Comparison of ENCODE assay signal across 17 mouse cellular contexts in genomic region chr13:38565245-38565644, GRCm38 (mm10). TPM values are rescaled to one million over a fixed set of nuclear protein-coding genes. Genes with fewer than 3 reads are reported as not detected.
DNase-seq lines count a peak whose midpoint lies in the region; ATAC-seq and TF ChIP-seq lines count a peak whose summit lies in the region.
"Had no signal": no experiment of that assay in that cellular context is flagged by ENCODE, and none has a peak within 500 bp of the region (broad histone marks: within the 10 kb centered on the region; RNA-seq: fewer than 3 reads in every experiment).

No protein-coding gene starts in this region.

- no peaks in the 10 kb centered on the region for H3K9me3 ChIP-seq in heart, embryonic 10.5 days
- H3K9me3 ChIP-seq in kidney, embryonic 16.5 days (ENCODE audit: low read length) = peaks cover 4% of the 10 kb centered on the region; the same call in 1 of the 2 replicates
- H3K9me3 ChIP-seq: embryonic facial prominence, embryonic 10.5 days had no signal

- H3K4me3 ChIP-seq in heart, embryonic 10.5 days = no peak overlapping the region
- no peak overlapping the region for H3K4me3 ChIP-seq in heart, adult 2 months
- no peak overlapping the region for H3K4me3 ChIP-seq in kidney, embryonic 16.5 days (ENCODE audit: low read length)
- H3K4me3 ChIP-seq: embryonic facial prominence, embryonic 10.5 days; hindbrain, embryonic 13.5 days had no signal

- TF ChIP-seq EP300 in heart, adult 2 months (IDR thresholded peaks at IDR 0.05; ENCODE audit: insufficient read depth, low read depth, low read length) = no peak

- peak; percentile 10 for DNase-seq in heart, embryonic 10.5 days (ENCODE audit: low spot score)
- DNase-seq in heart, adult 2 months = no peak
- DNase-seq in kidney, adult 8-10 months = peak; percentile 30 to 50
- peak; percentile 25 to 57 for DNase-seq in kidney, postnatal 36 days
- peak; percentile 14 for DNase-seq in yolk sac, embryonic 10.5 days (ENCODE audit: low spot score)
- DNase-seq in spleen, postnatal 14 days (ENCODE audit: low spot score in 2 of 2) = no peak
- DNase-seq: adrenal gland, adult 2 months; adrenal gland, postnatal 25 days; cerebellum, adult 18-20 months; cerebellum, adult 9-11 months; gastrocnemius, postnatal 14 days; heart, postnatal 14 days had no signal

- H3K9ac ChIP-seq in heart, adult 2 months (ENCODE audit: low read depth, low read length) = no peak overlapping the region
- H3K9ac ChIP-seq in kidney, embryonic 16.5 days (replicated peaks; ENCODE audit: low read length) = no peak overlapping the region
- H3K9ac ChIP-seq: hindbrain, embryonic 13.5 days had no signal

- H3K36me3 ChIP-seq in heart, embryonic 10.5 days = no peaks in the 10 kb centered on the region
- no peaks in the 10 kb centered on the region for H3K36me3 ChIP-seq in heart, adult 2 months (ENCODE audit: control insufficient read depth, insufficient read depth, low read length)
- no peaks in the 10 kb centered on the region for H3K36me3 ChIP-seq in kidney, embryonic 16.5 days (ENCODE audit: insufficient read depth, low read length)
- H3K36me3 ChIP-seq: embryonic facial prominence, embryonic 10.5 days; hindbrain, embryonic 13.5 days had no signal

- ATAC-seq in kidney, embryonic 16.5 days (ENCODE audit: low FRiP score, low TSS enrichment) = no peak
- ATAC-seq: forebrain, embryonic 14.5 days; hindbrain, postnatal 0 days had no signal

- WGBS in heart, embryonic 10.5 days = 70% methylated on average over 4 of the region's 4 CpGs
- whole genome bisulfite sequencing in heart, adult 2 months = 77% methylated on average over 4 of the region's 4 CpGs
- WGBS in kidney, embryonic 16.5 days = 70% methylated on average over 4 of the region's 4 CpGs

- intact Hi-C loops in heart, adult 2 months (cut with DNase I) = no loop called here

- H3K27me3 ChIP-seq in heart, embryonic 10.5 days (ENCODE audit: insufficient read depth, poor library complexity, severe bottlenecking) = no peaks in the 10 kb centered on the region
- H3K27me3 ChIP-seq in heart, adult 2 months (ENCODE audit: control insufficient read depth, insufficient read depth, low read length) = no peaks in the 10 kb centered on the region
- H3K27me3 ChIP-seq in kidney, embryonic 16.5 days (ENCODE audit: insufficient read depth, low read length) = no peaks in the 10 kb centered on the region
- H3K27me3 ChIP-seq: hindbrain, embryonic 13.5 days had no signal

- no peak for TF ChIP-seq POLR2A in heart, adult 2 months (IDR thresholded peaks at IDR 0.05; ENCODE audit: insufficient read depth, low read depth, low read length)

- no peak overlapping the region for H3K27ac ChIP-seq in heart, embryonic 10.5 days
- H3K27ac ChIP-seq in heart, adult 2 months = no peak overlapping the region
- H3K27ac ChIP-seq in kidney, embryonic 16.5 days (ENCODE audit: low read length) = no peak overlapping the region
- H3K27ac ChIP-seq: embryonic facial prominence, embryonic 10.5 days; hindbrain, embryonic 13.5 days; hindbrain, postnatal 0 days had no signal

- H3K4me2 ChIP-seq in kidney, embryonic 16.5 days (replicated peaks; ENCODE audit: low read depth, low read length) = no peak overlapping the region
- H3K4me2 ChIP-seq: hindbrain, embryonic 13.5 days had no signal

- TF ChIP-seq CTCF in heart, adult 2 months (IDR thresholded peaks at IDR 0.05) = no peak

- H3K79me2 ChIP-seq in heart, adult 2 months (replicated peaks; ENCODE audit: control insufficient read depth, insufficient read depth, low read length) = no peaks in the 10 kb centered on the region

- H3K4me1 ChIP-seq in heart, embryonic 10.5 days = no peaks in the 10 kb centered on the region
- peaks cover 2% of the 10 kb centered on the region; the same call in 1 of the 2 replicates for H3K4me1 ChIP-seq in heart, adult 2 months (ENCODE audit: control insufficient read depth, insufficient read depth, low read length)
- H3K4me1 ChIP-seq in kidney, embryonic 16.5 days (ENCODE audit: insufficient read depth, low read length) = no peaks in the 10 kb centered on the region
- H3K4me1 ChIP-seq: embryonic facial prominence, embryonic 10.5 days; hindbrain, embryonic 13.5 days had no signal

RNA-seq across cellular contexts. Expression of gene Txndc5, which starts 36.6 kb away (rescaled TPM):
- polyA plus RNA-seq in heart, embryonic 10.5 days (2016; fragmentation: Nextera tagmentation; extraction: Ambion mirVana) = 242 and 256 TPM in 2 replicates
- 10 to 100 TPM; 29.7 to 34.7 TPM for total RNA-seq in heart, adult 2 months (2021)
- 39.5 and 43.0 TPM in 2 replicates for polyA plus RNA-seq in heart, adult 2 months (2012; rRNA removed)
- 301 and 313 TPM in 2 replicates for polyA plus RNA-seq in kidney, embryonic 16.5 days (2015; fragmentation: Nextera tagmentation; extraction: Ambion mirVana)

Comparison
In these comparisons a context has a peak if more than half of its experiments do, and no peak if none do; other contexts are left out.
1. DNase-seq: peak in heart, embryonic 10.5 days (single experiment), kidney, adult 8-10 months (2 of 2), kidney, postnatal 36 days (2 of 2) and yolk sac, embryonic 10.5 days (single experiment); none in heart, adult 2 months (0 of 2) and spleen, postnatal 14 days (0 of 2).